ENCODE assay signal across 17 mouse cellular contexts in genomic region chr12:8829661-8830040, GRCm38 (mm10). TPM values are rescaled to one million over a fixed set of nuclear protein-coding genes. Genes with fewer than 3 reads are reported as not detected.
DNase-seq lines count a peak whose midpoint lies in the region; ATAC-seq and TF ChIP-seq lines count a peak whose summit lies in the region.
"Had no signal": no experiment of that assay in that cellular context is flagged by ENCODE, and none has a peak within 500 bp of the region (broad histone marks: within the 10 kb centered on the region; RNA-seq: fewer than 3 reads in every experiment).

No protein-coding gene starts in this region.

- no peaks in the 10 kb centered on the region for H3K4me1 ChIP-seq in liver, embryonic 11.5 days (replicated peaks; ENCODE audit: control insufficient read depth, insufficient read depth, low read length)
- H3K4me1 ChIP-seq in CH12.LX (ENCODE audit: control insufficient read depth in 1 of 2, insufficient read depth in 2 of 2) = peaks cover 6 to 37% of the 10 kb centered on the region in 2 experiments
- H3K4me1 ChIP-seq in liver, embryonic 14.5 days (replicated peaks; ENCODE audit: control insufficient read depth in 2 of 2, insufficient read depth in 2 of 2, low read length in 1 of 2) = peaks cover 0 to 4% of the 10 kb centered on the region in 2 experiments; a peak in 2 of 4 replicates
- no peaks in the 10 kb centered on the region; the same call in 1 of the 2 replicates for H3K4me1 ChIP-seq in small intestine, adult 2 months (ENCODE audit: control insufficient read depth, insufficient read depth, insufficient read length, low read length)
- no peaks in the 10 kb centered on the region for H3K4me1 ChIP-seq in hindbrain, embryonic 11.5 days (replicated peaks; ENCODE audit: control insufficient read depth, insufficient read depth, low read length)
- no peaks in the 10 kb centered on the region for H3K4me1 ChIP-seq in hindbrain, postnatal 0 days (ENCODE audit: insufficient read depth, low read length)
- H3K4me1 ChIP-seq: embryonic facial prominence, embryonic 10.5 days; heart, embryonic 10.5 days; midbrain, embryonic 10.5 days had no signal

- H3K79me2 ChIP-seq in CH12.LX (replicated peaks; ENCODE audit: control insufficient read depth, extremely low read depth, insufficient read depth, poor library complexity, severe bottlenecking) = no peaks in the 10 kb centered on the region

- H3K4me3 ChIP-seq in liver, embryonic 11.5 days (ENCODE audit: low read depth, low read length) = no peak overlapping the region
- no peak overlapping the region for H3K4me3 ChIP-seq in CH12.LX (replicated peaks in 1 of 3; ENCODE audit: low read depth in 2 of 3, low read length in 2 of 3, poor library complexity in 1 of 3)
- H3K4me3 ChIP-seq in liver, embryonic 14.5 days (ENCODE audit: insufficient read depth in 1 of 2, low read depth in 2 of 2, low read length in 2 of 2) = no peak overlapping the region
- H3K4me3 ChIP-seq in small intestine, adult 2 months (ENCODE audit: low read depth, low read length) = no peak overlapping the region
- no peak overlapping the region for H3K4me3 ChIP-seq in hindbrain, embryonic 11.5 days (ENCODE audit: low read depth, low read length)
- H3K4me3 ChIP-seq in hindbrain, postnatal 0 days (ENCODE audit: low read length) = no peak overlapping the region
- H3K4me3 ChIP-seq: embryonic facial prominence, embryonic 10.5 days; erythroblast, embryonic 14.5 days; heart, embryonic 10.5 days; layer of hippocampus, adult 2 months; left cerebral cortex, adult 2 months; midbrain, embryonic 10.5 days had no signal

- dilution Hi-C loops in CH12.LX (cut with MboI; ENCODE audit: extremely low pct_ligation_motif_present, extremely low pct_unique_long_range_greater_than_20kb, low sequenced_read_pairs) = no loop called here

- no peak overlapping the region for H3K27ac ChIP-seq in liver, embryonic 11.5 days (ENCODE audit: low read depth, low read length)
- H3K27ac ChIP-seq in CH12.LX (ENCODE audit: insufficient read depth, low read depth) = no peak overlapping the region
- H3K27ac ChIP-seq in liver, embryonic 14.5 days = no peak overlapping the region
- H3K27ac ChIP-seq in small intestine, adult 2 months (ENCODE audit: insufficient read depth, low read depth, low read length) = peak overlapping the region; percentile 21
- no peak overlapping the region for H3K27ac ChIP-seq in hindbrain, embryonic 11.5 days (ENCODE audit: low read depth, low read length)
- H3K27ac ChIP-seq in hindbrain, postnatal 0 days = no peak overlapping the region
- H3K27ac ChIP-seq: embryonic facial prominence, embryonic 10.5 days; heart, embryonic 10.5 days; layer of hippocampus, adult 2 months; left cerebral cortex, adult 2 months; midbrain, embryonic 10.5 days had no signal

- no peak; the same call in none of the 2 replicates for TF ChIP-seq RAD21 in CH12.LX (IDR thresholded peaks at IDR 0.05; ENCODE audit: low read depth, low read length)

- ATAC-seq in liver, embryonic 11.5 days (replicated peaks; ENCODE audit: low FRiP score) = no peak
- ATAC-seq in liver, embryonic 14.5 days (ENCODE audit: insufficient read depth) = peak; percentile 52; the same call in 1 of the 2 replicates
- ATAC-seq in hindbrain, embryonic 11.5 days (ENCODE audit: low FRiP score) = no peak
- no peak for ATAC-seq in hindbrain, postnatal 0 days
- ATAC-seq: Patski had no signal

- no peak overlapping the region for H3K4me2 ChIP-seq in liver, embryonic 11.5 days
- peak overlapping the region; percentile 48; the same call in 1 of the 2 replicates for H3K4me2 ChIP-seq in CH12.LX (ENCODE audit: insufficient read depth, low read depth, poor library complexity, severe bottlenecking)
- no peak overlapping the region for H3K4me2 ChIP-seq in liver, embryonic 14.5 days (ENCODE audit: low read depth)
- H3K4me2 ChIP-seq in hindbrain, embryonic 11.5 days (replicated peaks; ENCODE audit: low read depth, low read length) = no peak overlapping the region
- no peak overlapping the region for H3K4me2 ChIP-seq in hindbrain, postnatal 0 days (ENCODE audit: low read depth, low read length)

- H3K9ac ChIP-seq in liver, embryonic 11.5 days (ENCODE audit: low read depth, low read length) = no peak overlapping the region
- H3K9ac ChIP-seq in CH12.LX (ENCODE audit: insufficient read depth, low read depth) = no peak overlapping the region
- no peak overlapping the region for H3K9ac ChIP-seq in liver, embryonic 14.5 days (replicated peaks)
- no peak overlapping the region for H3K9ac ChIP-seq in hindbrain, embryonic 11.5 days (ENCODE audit: low read depth, low read length)
- no peak overlapping the region for H3K9ac ChIP-seq in hindbrain, postnatal 0 days (replicated peaks; ENCODE audit: low read length)

- H3K36me3 ChIP-seq in liver, embryonic 11.5 days (ENCODE audit: control insufficient read depth, insufficient read depth, low read length) = no peaks in the 10 kb centered on the region
- no peaks in the 10 kb centered on the region for H3K36me3 ChIP-seq in CH12.LX (replicated peaks in 1 of 2; ENCODE audit: control insufficient read depth in 1 of 2, insufficient read depth in 1 of 2, low read length in 1 of 2)
- no peaks in the 10 kb centered on the region for H3K36me3 ChIP-seq in liver, embryonic 14.5 days (replicated peaks; ENCODE audit: control insufficient read depth, insufficient read depth, low read depth)
- no peaks in the 10 kb centered on the region for H3K36me3 ChIP-seq in small intestine, adult 2 months (ENCODE audit: control insufficient read depth, insufficient read depth, low read length)
- no peaks in the 10 kb centered on the region for H3K36me3 ChIP-seq in hindbrain, embryonic 11.5 days (ENCODE audit: control insufficient read depth, insufficient read depth, low read length)
- no peaks in the 10 kb centered on the region for H3K36me3 ChIP-seq in hindbrain, postnatal 0 days (ENCODE audit: insufficient read depth, low read length)
- H3K36me3 ChIP-seq: embryonic facial prominence, embryonic 10.5 days; heart, embryonic 10.5 days; midbrain, embryonic 10.5 days had no signal

- 79% methylated on average over 5 of the region's 5 CpGs for WGBS in liver, embryonic 11.5 days
- WGBS in liver, embryonic 14.5 days (ENCODE audit: insufficient replicate concordance) = 84% methylated on average over 5 of the region's 5 CpGs
- WGBS in small intestine, adult 2 months = 69% methylated on average over 5 of the region's 5 CpGs
- WGBS in hindbrain, embryonic 11.5 days = 91% methylated on average over 5 of the region's 5 CpGs
- WGBS in hindbrain, postnatal 0 days = 94% methylated on average over 5 of the region's 5 CpGs

- H3K9me3 ChIP-seq in liver, embryonic 11.5 days (ENCODE audit: control insufficient read depth, low read length) = no peaks in the 10 kb centered on the region
- no peaks in the 10 kb centered on the region for H3K9me3 ChIP-seq in CH12.LX (replicated peaks; ENCODE audit: low read length)
- H3K9me3 ChIP-seq in liver, embryonic 14.5 days (ENCODE audit: control insufficient read depth, low read length) = no peaks in the 10 kb centered on the region
- no peaks in the 10 kb centered on the region for H3K9me3 ChIP-seq in hindbrain, embryonic 11.5 days (ENCODE audit: control insufficient read depth, low read length)
- no peaks in the 10 kb centered on the region for H3K9me3 ChIP-seq in hindbrain, postnatal 0 days (ENCODE audit: low read length)
- H3K9me3 ChIP-seq: embryonic facial prominence, embryonic 10.5 days; heart, embryonic 10.5 days; midbrain, embryonic 10.5 days had no signal

- no peaks in the 10 kb centered on the region for H3K27me3 ChIP-seq in liver, embryonic 11.5 days (replicated peaks; ENCODE audit: control insufficient read depth, insufficient read depth, low read length)
- H3K27me3 ChIP-seq in CH12.LX (replicated peaks) = no peaks in the 10 kb centered on the region
- H3K27me3 ChIP-seq in liver, embryonic 14.5 days (ENCODE audit: control insufficient read depth, insufficient read depth, low read length) = no peaks in the 10 kb centered on the region; the same call in 1 of the 2 replicates
- H3K27me3 ChIP-seq in small intestine, adult 2 months (ENCODE audit: control insufficient read depth, insufficient read depth, low read length) = no peaks in the 10 kb centered on the region
- no peaks in the 10 kb centered on the region for H3K27me3 ChIP-seq in hindbrain, embryonic 11.5 days (ENCODE audit: control insufficient read depth, insufficient read depth, low read length)
- no peaks in the 10 kb centered on the region for H3K27me3 ChIP-seq in hindbrain, postnatal 0 days (ENCODE audit: insufficient read depth, low read length)
- H3K27me3 ChIP-seq: Patski had no signal

- DNase-seq in liver = peak; percentile 26
- no peak for DNase-seq in liver, embryonic 11.5 days (ENCODE audit: low spot score)
- DNase-seq in CH12.LX (ENCODE audit: extremely low read depth) = peak; percentile 71
- DNase-seq in liver, embryonic 14.5 days (ENCODE audit: low read depth in 3 of 3, low spot score in 3 of 3) = peak in 1 of 3 experiments; percentile 9
- DNase-seq in hindbrain, embryonic 11.5 days (ENCODE audit: low spot score) = no peak
- DNase-seq in hindbrain, postnatal 0 days (ENCODE audit: low spot score) = no peak
- DNase-seq: cerebellum, postnatal 25 days; gastrocnemius, postnatal 10 days; heart, postnatal 14 days had no signal

- peak; percentile 80 for TF ChIP-seq EP300 in CH12.LX (IDR thresholded peaks at IDR 0.05; ENCODE audit: low read length)
- no peak for TF ChIP-seq EP300 in liver, embryonic 14.5 days (IDR thresholded peaks at IDR 0.05; ENCODE audit: low read depth)

- in situ Hi-C loops in CH12.LX (cut with MboI; ENCODE audit: low pct_ligation_motif_present, low pct_unique_long_range_greater_than_20kb, low sequenced_read_pairs) = loop anchor here (5.0 kb wide), 1 partner anchor 47 kb away; no protein-coding TSS in a partner anchor

- TF ChIP-seq CTCF in CH12.LX (conservative IDR thresholded peaks at IDR 0.05 in 1 of 2, IDR thresholded peaks at IDR 0.05 in 1 of 2; ENCODE audit: low read depth in 2 of 2, low read length in 2 of 2) = peak in 1 of 2 experiments; percentile 21; a peak in 1 of 4 replicates
- no peak for TF ChIP-seq CTCF in liver, embryonic 14.5 days (IDR thresholded peaks at IDR 0.05; ENCODE audit: low read depth)
- TF ChIP-seq CTCF in small intestine, adult 2 months (IDR thresholded peaks at IDR 0.05; ENCODE audit: extremely low read depth, insufficient read length, insufficient replicate concordance, low read depth, low read length) = no peak
- no peak for TF ChIP-seq CTCF in hindbrain, postnatal 0 days (IDR thresholded peaks at IDR 0.05; ENCODE audit: low read depth)

- no peak for TF ChIP-seq POLR2A in CH12.LX (IDR thresholded peaks at IDR 0.05; ENCODE audit: low read depth, low read length)
- TF ChIP-seq POLR2A in small intestine, adult 2 months (IDR thresholded peaks at IDR 0.05; ENCODE audit: low read depth, low read length) = no peak

RNA-seq across cellular contexts. Expression of gene Sdc1, which starts 58.5 kb away (rescaled TPM):
- polyA plus RNA-seq in liver, embryonic 11.5 days (2014; fragmentation: Nextera tagmentation; extraction: Ambion mirVana) = 50.2 and 51.6 TPM in 2 replicates
- total RNA-seq in CH12.LX (2012; rRNA removed) = 5.3 and 8.1 TPM in 2 replicates
- total RNA-seq in CH12.LX (2014; rRNA removed) = 2.6 and 3.0 TPM in 2 replicates
- polyA plus RNA-seq in CH12.LX (2012; ENCODE audit: insufficient read length, low read depth) = 1.7 and 2.1 TPM in 2 replicates
- polyA plus RNA-seq in liver, embryonic 14.5 days (2012; rRNA removed) = 12.6 and 16.8 TPM in 2 replicates
- polyA plus RNA-seq in liver, embryonic 14.5 days (2014; fragmentation: Nextera tagmentation; extraction: Ambion mirVana) = 15.5 and 15.8 TPM in 2 replicates
- 42.5 and 75.4 TPM in 2 replicates for polyA plus RNA-seq in small intestine, adult 2 months (2012; rRNA removed)
- polyA plus RNA-seq in hindbrain, embryonic 11.5 days (2014; fragmentation: Nextera tagmentation; extraction: Ambion mirVana) = 49.3 and 62.4 TPM in 2 replicates
- total RNA-seq in hindbrain, postnatal 0 days (2014; rRNA removed) = 17.1 and 20.6 TPM in 2 replicates
- 12.5 and 14.0 TPM in 2 replicates for polyA plus RNA-seq in hindbrain, postnatal 0 days (2015; fragmentation: Nextera tagmentation; extraction: Ambion mirVana)

Comparison
In these comparisons a context has a peak if more than half of its experiments do, and no peak if none do; other contexts are left out.
1. DNase-seq: peak in liver (single experiment) and CH12.LX (single experiment); none in liver, embryonic 11.5 days (single experiment), hindbrain, embryonic 11.5 days (single experiment) and hindbrain, postnatal 0 days (single experiment).